Mouse (Mus musculus) heart, embryonic 15.5 days (tissue): ENCODE data around the gene Snph. TPM values are rescaled to one million over a fixed set of nuclear protein-coding genes. Genes with fewer than 3 reads are reported as not detected.
A peak's percentile ranks its signal among the peaks of the same experiment; 100 is the strongest.
"Not testable (repeated sequence)": the region's sequence is repeated elsewhere in the genome, so short reads cannot be mapped to it uniquely, and the experiment has no call there.

Experiments used
- ATAC-seq: fragments of 200-750 bp; cut with Nextera tagmentation; replicated peaks from 2 replicates; pipeline ENCODE4 v1.8.0; 2017; ENCODE audit warnings: low read depth, moderate TSS enrichment; ENCODE audit not compliant: insufficient number of reproducible peaks, insufficient read depth, low FRiP score
- H3K27ac ChIP-seq: fragments of 300-500 bp; sonication (generic); 2 replicates; pipeline ENCODE4 v1.5.1; 2015; ENCODE audit warnings: mild to moderate bottlenecking, inconsistent platforms
- H3K27me3 ChIP-seq: fragments of 300-500 bp; sonication (generic); 2 replicates; pipeline ENCODE4 v1.6.1; 2015; ENCODE audit warnings: inconsistent platforms
- H3K36me3 ChIP-seq: fragments of 300-500 bp; sonication (generic); 2 replicates; pipeline ENCODE4 v1.6.1; 2015; ENCODE audit warnings: mild to moderate bottlenecking, inconsistent platforms
- H3K4me1 ChIP-seq: fragments of 300-500 bp; sonication (generic); replicated peaks from 2 replicates; pipeline ENCODE4 v1.6.1; 2015; ENCODE audit warnings: inconsistent platforms
- H3K4me2 ChIP-seq: fragments of 300-500 bp; sonication (generic); 2 replicates; pipeline ENCODE4 v1.6.1; 2015; ENCODE audit warnings: inconsistent platforms, mild to moderate bottlenecking, moderate library complexity
- H3K4me3 ChIP-seq: fragments of 300-500 bp; sonication (generic); 2 replicates; pipeline ENCODE4 v1.5.1; 2015; ENCODE audit warnings: mild to moderate bottlenecking, inconsistent platforms
- H3K9ac ChIP-seq: fragments of 300-500 bp; sonication (generic); 2 replicates; pipeline ENCODE4 v1.6.1; 2015; ENCODE audit warnings: mild to moderate bottlenecking, inconsistent platforms
- H3K9me3 ChIP-seq: fragments of 300-500 bp; sonication (generic); replicated peaks from 2 replicates; pipeline ENCODE4 v1.6.1; 2016; ENCODE audit warnings: inconsistent platforms
- WGBS: fragments of 180-500 bp; shearing (Covaris S2); methylation state at CpG from one replicate; pipeline ENCODE4 v1.1.7; 2015; ENCODE audit warnings: mixed read lengths; 5-methylcytosine and 5-hydroxymethylcytosine counted together
- polyA plus RNA-seq: library from polyadenylated mRNA; unstranded; fragments of >200 nt; fragmentation: Nextera tagmentation; extraction: Ambion mirVana; gene quantifications from 2 replicates; pipeline ENCODE4 v1.2.1, GENCODE M21; 2015

The Snph gene
- polyA plus RNA-seq, 1 experiment from 2014 or later, result 0.25 TPM

DNA sequence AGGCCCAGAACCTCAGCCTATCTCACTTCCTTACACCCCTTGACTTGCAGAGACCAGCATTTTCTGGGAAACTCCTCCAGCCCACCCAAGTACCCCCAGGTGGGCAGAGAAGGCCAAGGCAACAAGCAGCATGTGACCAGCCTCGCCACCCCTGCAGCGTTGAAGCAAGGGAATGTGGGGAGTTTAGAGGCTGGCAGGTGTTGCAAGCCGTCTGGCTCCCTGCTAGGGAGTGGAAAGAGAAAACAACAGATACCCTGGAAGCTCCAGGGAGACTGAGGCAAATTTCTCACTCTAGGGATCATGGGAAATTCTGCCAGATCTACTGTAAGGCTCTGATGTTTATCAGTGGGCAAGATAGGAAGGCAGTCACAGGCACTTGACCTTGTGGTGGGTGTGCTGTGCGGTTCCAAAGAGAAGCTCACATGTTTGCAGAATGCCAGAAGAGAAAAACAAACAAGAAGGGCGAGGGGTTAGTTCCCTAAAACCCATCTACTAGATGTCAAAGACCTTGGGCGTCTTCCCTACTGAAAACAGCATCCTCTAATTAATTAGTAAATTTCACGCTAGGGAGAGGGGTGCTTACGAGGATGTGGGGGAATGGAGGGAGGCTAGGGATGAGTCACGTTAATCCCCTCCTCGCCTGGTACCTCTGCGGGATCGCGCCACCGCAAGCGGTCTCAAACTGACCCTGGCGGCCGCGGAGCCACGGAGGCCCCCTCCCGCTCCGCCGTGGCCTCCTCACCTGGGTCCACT is 811 bp downstream of the Snph start:
- Histone ChIP-seq H3K4me3 (peak overlapping the region; percentile 63), H3K27ac (no peak overlapping the region), H3K9me3 (no peaks in the 10 kb centered on the region), H3K36me3 (no peaks in the 10 kb centered on the region), H3K4me2 (peak overlapping the region; percentile 100), H3K4me1 (peaks cover 10% of the 10 kb centered on the region), H3K27me3 (peaks cover 41% of the 10 kb centered on the region), H3K9ac (peak overlapping the region; percentile 57)
- 7% methylated on average over 22 of the region's 22 CpGs for WGBS
- ATAC-seq, result no peak

DNA sequence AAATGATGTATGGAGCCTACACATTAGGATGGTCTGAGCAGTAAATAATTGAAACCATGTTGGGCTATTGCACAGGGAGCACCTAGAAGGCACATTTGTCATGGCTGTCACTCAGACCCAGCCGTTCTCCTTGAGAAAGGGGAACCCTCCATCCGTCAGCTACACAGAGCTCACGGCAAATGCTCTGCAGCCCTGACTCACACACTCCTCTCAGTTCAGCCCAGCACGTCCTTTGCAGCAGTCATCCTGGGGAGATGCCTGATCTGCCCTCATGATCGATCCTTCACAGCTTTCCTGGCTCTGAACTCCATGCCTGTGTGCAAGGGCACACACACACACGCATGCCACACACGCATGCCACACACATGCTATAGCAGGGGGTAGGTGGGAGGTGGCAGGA is 3.1 kb downstream of the Snph start:
- Histone ChIP-seq H3K27me3 (peaks cover 41% of the 10 kb centered on the region), H3K4me2 (no peak overlapping the region), H3K9ac (no peak overlapping the region), H3K36me3 (no peaks in the 10 kb centered on the region), H3K4me1 (peaks cover 10% of the 10 kb centered on the region), H3K9me3 (no peaks in the 10 kb centered on the region), H3K27ac (no peak overlapping the region), H3K4me3 (no peak overlapping the region)
- 64% methylated on average over 7 of the region's 7 CpGs for WGBS
- ATAC-seq, result no peak

DNA sequence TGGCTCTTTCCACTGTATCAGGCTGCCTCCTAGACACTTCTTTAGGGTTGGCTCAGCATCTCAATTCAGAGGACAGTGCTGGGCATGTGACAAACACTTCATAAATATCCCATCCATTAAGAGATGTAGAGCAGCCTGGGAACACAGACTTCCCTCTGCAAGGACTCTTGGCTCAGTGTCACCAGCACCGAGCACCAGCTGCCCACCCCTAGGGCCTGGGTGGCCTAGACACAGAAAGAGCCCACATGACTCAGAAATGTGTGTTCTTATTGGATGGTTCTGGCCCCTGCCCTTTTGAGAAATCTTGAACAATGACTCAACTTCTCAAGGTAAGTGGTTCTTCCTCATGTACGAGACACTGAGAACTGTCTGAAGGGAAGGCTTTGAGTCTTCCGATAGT is 4.4 kb downstream of the Snph start:
- no peak overlapping the region for H3K27ac ChIP-seq
- WGBS, result 78% methylated on average over 3 of the region's 3 CpGs
- no peak for ATAC-seq
- H3K9ac ChIP-seq, result no peak overlapping the region
- peaks cover 10% of the 10 kb centered on the region for H3K4me1 ChIP-seq
- no peaks in the 10 kb centered on the region for H3K36me3 ChIP-seq
- H3K27me3 ChIP-seq, result peaks cover 34% of the 10 kb centered on the region
- H3K9me3 ChIP-seq, result no peaks in the 10 kb centered on the region
- no peak overlapping the region for H3K4me2 ChIP-seq
- H3K4me3 ChIP-seq, result no peak overlapping the region

DNA sequence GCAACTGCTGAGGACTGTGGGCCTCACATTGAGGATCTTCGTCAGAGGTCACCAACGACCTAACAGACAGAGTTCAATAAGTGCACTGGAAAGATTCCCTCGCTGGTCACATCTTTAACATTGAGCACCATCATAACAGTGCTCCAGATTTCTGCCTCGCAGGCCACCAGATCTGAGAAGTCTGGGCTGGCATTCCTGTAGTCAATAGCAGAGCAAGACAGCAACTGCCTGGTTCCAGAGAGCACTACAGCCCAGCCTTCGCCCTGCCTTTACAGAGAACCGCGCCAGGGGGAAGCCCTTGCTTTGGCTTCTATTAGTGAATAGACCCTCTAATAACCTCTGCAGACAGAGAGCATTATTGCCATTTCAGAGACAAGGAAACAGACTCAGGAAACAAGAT is 6.1 kb downstream of the Snph start:
- no peak for ATAC-seq
- Histone ChIP-seq H3K4me3 (no peak overlapping the region), H3K4me1 (no peaks in the 10 kb centered on the region), H3K27ac (no peak overlapping the region), H3K9ac (no peak overlapping the region), H3K27me3 (peaks cover 20% of the 10 kb centered on the region), H3K36me3 (no peaks in the 10 kb centered on the region), H3K4me2 (no peak overlapping the region), H3K9me3 (no peaks in the 10 kb centered on the region)
- WGBS, result 79% methylated on average over 7 of the region's 7 CpGs

DNA sequence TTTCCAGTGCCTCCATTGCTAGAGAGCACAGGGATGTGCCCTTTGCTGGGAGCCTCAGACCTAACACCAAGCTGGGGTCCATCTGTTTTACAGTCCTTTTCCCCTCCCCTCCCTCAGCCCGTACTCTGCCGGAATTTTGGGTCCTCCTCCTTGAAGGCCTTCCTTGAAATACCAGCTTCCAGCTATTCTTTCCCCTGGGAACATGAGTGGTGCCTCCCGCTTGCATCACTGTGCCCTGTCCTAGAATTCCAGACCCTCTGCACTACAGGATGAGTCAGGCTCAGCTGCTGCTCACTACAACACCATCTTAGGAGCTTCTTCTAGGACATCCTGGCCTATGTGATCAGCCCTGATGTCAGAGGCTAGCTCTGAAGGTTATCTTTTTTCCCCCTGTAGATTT is 8.6 kb downstream of the Snph start:
- Histone ChIP-seq H3K27me3 (no peaks in the 10 kb centered on the region), H3K4me2 (no peak overlapping the region), H3K4me3 (no peak overlapping the region), H3K9ac (no peak overlapping the region), H3K27ac (no peak overlapping the region), H3K9me3 (no peaks in the 10 kb centered on the region), H3K36me3 (no peaks in the 10 kb centered on the region), H3K4me1 (no peaks in the 10 kb centered on the region)
- 55% methylated on average over 3 of the region's 3 CpGs for WGBS
- no peak for ATAC-seq

DNA sequence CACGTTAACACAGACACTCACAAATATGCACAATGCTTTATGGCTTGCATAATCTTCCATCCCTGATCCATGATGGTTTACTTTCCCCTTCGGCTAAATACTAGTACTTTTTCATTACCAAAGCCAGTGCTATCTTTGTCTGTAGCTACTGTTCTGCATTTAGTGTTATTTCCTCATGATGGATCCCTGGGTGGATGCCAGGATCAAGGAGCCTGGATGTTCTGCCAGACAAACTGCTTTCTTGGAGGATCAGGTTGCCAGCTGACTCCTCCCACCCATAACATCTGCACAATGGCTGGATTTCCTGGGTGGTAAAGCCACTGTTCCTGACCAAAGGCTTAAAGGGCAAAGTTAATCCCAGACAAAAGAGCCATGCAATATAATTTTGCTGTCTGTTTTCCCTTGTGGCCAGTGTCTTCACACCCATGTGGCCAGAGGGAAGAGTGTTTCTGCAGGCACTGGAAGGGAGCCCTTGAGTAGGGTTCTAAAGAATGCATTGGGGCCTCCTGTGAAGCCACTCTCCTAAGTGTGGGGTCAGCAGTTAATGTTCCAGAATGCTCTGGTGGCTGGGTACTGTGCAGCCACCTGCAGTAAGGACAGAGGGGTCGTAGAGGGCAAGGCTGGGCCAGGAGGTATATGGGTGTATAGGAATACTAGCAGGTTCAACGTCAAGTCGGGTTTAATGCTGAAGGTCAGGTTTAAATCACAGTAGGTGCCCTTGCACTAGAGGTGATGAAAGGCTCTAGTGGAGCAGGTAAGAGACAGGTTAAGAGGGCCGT is 15.7 kb downstream of the Snph start:
- Histone ChIP-seq H3K36me3 (no peaks in the 10 kb centered on the region), H3K9me3 (no peaks in the 10 kb centered on the region), H3K4me1 (no peaks in the 10 kb centered on the region), H3K4me2 (no peak overlapping the region), H3K27ac (no peak overlapping the region), H3K4me3 (no peak overlapping the region), H3K9ac (no peak overlapping the region), H3K27me3 (no peaks in the 10 kb centered on the region)
- WGBS, result 64% methylated on average over 6 of the region's 6 CpGs
- no peak for ATAC-seq

DNA sequence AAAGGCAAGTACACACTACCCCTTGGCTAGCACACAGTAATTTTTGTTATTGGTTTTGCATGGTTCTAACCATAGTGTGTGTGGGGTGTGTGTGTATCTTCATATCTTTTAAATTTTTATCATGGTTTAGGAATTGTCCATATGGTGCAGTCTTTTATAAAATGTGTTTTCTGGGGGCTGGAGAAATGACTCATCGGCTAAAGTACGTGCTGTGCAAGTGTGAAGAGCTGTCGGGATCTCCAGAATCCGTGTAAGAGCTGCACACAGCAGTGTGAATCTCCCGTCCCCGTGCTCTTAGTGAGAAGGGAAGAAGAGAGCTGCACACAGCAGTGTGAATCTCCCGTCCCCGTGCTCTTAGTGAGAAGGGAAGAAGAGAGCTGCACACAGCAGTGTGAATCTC is 16.6 kb downstream of the Snph start:
- H3K36me3 ChIP-seq, H3K4me3 ChIP-seq, H3K4me1 ChIP-seq, H3K4me2 ChIP-seq, ATAC-seq, H3K9ac ChIP-seq, H3K27ac ChIP-seq, H3K27me3 ChIP-seq, H3K9me3 ChIP-seq: not testable (repeated sequence)
- WGBS, result 77% methylated on average over 8 of the region's 8 CpGs

DNA sequence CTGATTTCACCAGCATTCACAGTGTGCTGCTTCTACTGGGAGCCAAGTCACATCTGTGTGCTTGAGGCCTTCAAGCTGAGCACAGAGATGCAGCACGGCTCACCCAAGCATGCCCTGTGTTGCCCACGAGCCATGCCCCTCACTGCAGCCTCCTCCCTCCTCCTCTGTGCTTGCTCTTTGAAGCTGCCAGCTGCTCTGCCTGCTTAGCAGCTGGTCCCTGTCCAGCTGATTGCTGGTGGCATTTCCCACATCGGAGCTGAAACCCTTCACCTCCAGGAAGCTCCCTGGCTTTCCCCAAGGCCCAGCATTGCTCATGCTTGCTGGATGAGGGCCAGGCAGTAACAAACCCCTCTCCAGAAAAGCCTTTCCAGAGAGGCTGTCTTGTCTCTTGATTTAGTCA is 22.4 kb downstream of the Snph start:
- Histone ChIP-seq H3K9ac (no peak overlapping the region), H3K27ac (no peak overlapping the region), H3K9me3 (no peaks in the 10 kb centered on the region), H3K36me3 (no peaks in the 10 kb centered on the region), H3K4me3 (no peak overlapping the region), H3K4me1 (no peaks in the 10 kb centered on the region), H3K4me2 (no peak overlapping the region), H3K27me3 (0 out of 2 replicates have a peak, but pooled peaks cover 8% of the 10 kb centered on the region)
- ATAC-seq, result no peak
- 39% methylated on average over 3 of the region's 3 CpGs for WGBS

DNA sequence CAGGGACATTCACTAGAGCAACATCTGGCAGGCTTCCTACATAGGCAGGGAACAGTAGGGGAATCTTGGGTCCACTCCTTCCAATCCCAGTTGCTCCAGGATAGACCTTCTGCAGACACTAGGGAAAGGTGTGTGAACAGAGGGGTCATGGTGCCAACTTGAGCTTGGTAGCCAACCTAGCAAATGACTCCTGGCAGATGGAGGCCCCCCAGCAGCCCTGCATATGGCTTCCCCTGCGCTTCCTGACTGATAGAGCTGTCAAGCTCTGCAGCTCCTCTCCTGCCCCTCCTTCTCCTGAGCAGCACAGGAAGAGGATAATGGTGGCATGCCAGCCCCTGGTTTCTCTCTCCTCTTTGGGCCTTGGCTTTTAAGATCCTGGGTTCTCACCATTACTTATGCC is 24.0 kb downstream of the Snph start:
- Histone ChIP-seq H3K4me3 (no peak overlapping the region), H3K9me3 (no peaks in the 10 kb centered on the region), H3K27me3 (0 out of 2 replicates have a peak, but pooled peaks cover 8% of the 10 kb centered on the region), H3K9ac (no peak overlapping the region), H3K4me2 (no peak overlapping the region), H3K36me3 (no peaks in the 10 kb centered on the region), H3K4me1 (no peaks in the 10 kb centered on the region), H3K27ac (no peak overlapping the region)
- WGBS, result 62% methylated on average over 1 of the region's 1 CpGs
- ATAC-seq, result no peak

DNA sequence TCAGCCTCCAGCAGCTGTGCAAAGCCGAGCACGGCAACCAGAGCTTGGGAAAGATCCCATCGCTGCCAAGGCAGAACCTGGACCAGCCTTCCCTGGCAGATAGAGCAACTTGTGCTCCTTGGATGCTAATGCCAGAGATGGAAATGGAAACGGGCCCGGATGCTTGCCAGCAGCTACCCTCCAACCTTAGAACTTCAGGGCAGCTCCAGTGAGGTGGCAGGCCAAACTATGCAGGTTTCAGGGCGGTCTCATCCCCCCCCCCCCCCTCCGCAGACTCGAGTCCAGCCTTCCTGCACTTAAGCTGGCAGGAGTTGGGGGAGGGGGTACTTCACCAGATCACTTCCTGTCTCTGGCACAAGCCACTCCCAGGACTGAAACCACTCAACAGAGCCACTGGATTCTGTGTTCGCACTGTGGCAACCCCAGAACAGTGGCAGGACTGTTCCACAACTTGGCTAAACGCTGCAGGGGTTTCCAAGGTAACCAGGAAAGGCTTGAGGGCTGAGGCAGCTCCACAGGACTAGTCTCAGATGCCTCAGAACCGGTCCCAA is 26.9 kb downstream of the Snph start:
- Histone ChIP-seq H3K9ac (no peak overlapping the region), H3K9me3 (no peaks in the 10 kb centered on the region), H3K4me1 (no peaks in the 10 kb centered on the region; the same call in 1 of the 2 replicates), H3K36me3 (no peaks in the 10 kb centered on the region), H3K4me2 (no peak overlapping the region), H3K27ac (no peak overlapping the region), H3K27me3 (peaks cover 13% of the 10 kb centered on the region; the same call in 1 of the 2 replicates), H3K4me3 (no peak overlapping the region)
- ATAC-seq, result 0 out of 2 replicates have a peak, but pooled peaks have one; percentile 7
- 35% methylated on average over 11 of the region's 11 CpGs for WGBS

DNA sequence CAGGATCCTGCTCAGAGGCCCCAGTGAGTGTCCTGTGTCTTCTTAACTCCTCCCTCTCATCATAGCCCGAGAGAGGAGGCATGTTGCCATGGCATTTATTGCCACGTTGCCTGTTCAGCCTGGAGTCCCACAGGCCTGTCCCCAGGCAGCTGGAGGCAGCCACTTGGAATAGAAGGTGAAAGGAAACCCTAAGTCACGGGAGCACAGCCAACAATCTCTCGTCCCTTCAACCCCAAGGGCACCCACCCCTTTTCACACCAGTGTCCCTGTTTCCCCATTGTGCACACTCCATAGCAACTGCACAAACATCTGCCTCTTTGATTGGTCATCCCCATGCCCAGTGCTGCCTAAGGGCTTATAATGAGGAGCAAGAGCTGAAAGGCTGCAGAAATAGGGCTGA is 28.8 kb downstream of the Snph start:
- Histone ChIP-seq H3K4me1 (no peaks in the 10 kb centered on the region; the same call in 1 of the 2 replicates), H3K27ac (no peak overlapping the region), H3K9me3 (no peaks in the 10 kb centered on the region), H3K9ac (no peak overlapping the region), H3K27me3 (peaks cover 18% of the 10 kb centered on the region; the same call in 1 of the 2 replicates), H3K36me3 (no peaks in the 10 kb centered on the region), H3K4me2 (no peak overlapping the region), H3K4me3 (no peak overlapping the region)
- no peak for ATAC-seq
- 46% methylated on average over 4 of the region's 4 CpGs for WGBS
